Mouse (Mus musculus): ENCODE measurements around the gene Mylk. TPM values are rescaled to one million over a fixed set of nuclear protein-coding genes. Genes with fewer than 3 reads are reported as not detected.
"Not testable (repeated sequence)": the region's sequence is repeated elsewhere in the genome, so short reads cannot be mapped to it uniquely, and the experiment has no call there.

Mylk gene
- polyA plus RNA-seq, 1 experiment = 284 TPM

DNA sequence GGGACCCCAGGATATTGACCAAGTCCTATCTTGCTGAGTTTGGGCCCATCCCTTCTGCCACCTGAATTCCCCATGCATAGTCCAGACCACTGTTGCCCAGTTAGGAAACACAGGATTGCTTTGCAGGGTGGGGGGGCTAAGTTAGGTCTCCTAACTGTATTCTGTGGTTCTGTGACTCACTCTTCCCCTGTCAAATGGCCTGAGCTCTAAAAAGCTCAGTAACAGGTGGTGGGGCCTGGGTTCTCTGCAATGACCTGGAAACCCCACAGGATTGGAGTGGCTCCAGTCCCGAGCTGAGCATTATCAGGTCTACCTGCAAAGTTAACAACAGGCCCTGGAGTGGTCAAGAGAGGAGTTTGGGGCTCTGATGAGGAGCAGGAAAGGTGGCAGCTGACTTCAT is 47.5 kb downstream of the Mylk start:
- no peak for TF ChIP-seq CTCF (IDR thresholded peaks at IDR 0.05; ENCODE audit: extremely low read depth, insufficient read length, insufficient replicate concordance, low read depth, low read length)
- TF ChIP-seq POLR2A (IDR thresholded peaks at IDR 0.05; ENCODE audit: low read depth, low read length) = no peak
- H3K27me3 ChIP-seq (ENCODE audit: control insufficient read depth, insufficient read depth, low read length) = no peaks in the 10 kb centered on the region
- WGBS = 66% methylated on average over 1 of the region's 1 CpGs
- no peak overlapping the region for H3K4me3 ChIP-seq (ENCODE audit: low read depth, low read length)
- no peaks in the 10 kb centered on the region for H3K4me1 ChIP-seq (ENCODE audit: control insufficient read depth, insufficient read depth, insufficient read length, low read length)
- H3K27ac ChIP-seq (ENCODE audit: insufficient read depth, low read depth, low read length) = no peak overlapping the region
- H3K36me3 ChIP-seq (ENCODE audit: control insufficient read depth, insufficient read depth, low read length) = no peaks in the 10 kb centered on the region

DNA sequence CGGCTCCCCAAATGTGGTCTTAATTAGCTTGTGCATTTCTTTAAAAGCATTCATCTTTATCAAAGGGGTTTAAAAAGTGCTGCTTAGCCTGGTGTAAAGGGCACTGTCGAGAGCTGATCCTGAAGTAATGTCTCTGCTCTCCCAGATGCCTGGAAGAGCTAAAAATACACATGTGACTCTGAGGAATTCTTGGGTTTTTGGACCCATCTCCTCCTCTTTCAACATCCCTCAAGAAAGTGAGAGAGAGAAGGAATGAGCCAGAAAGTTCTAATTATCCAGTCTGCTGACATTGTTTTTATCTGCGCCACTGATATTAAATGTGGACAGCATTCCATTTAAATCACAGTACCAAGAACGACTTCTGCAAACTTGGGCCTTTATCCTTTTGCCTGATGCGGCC is 48.0 kb downstream of the Mylk start:
- WGBS = 85% methylated on average over 5 of the region's 5 CpGs
- Histone ChIP-seq H3K27me3 (ENCODE audit: control insufficient read depth, insufficient read depth, low read length) (no peaks in the 10 kb centered on the region), H3K4me3 (ENCODE audit: low read depth, low read length) (no peak overlapping the region), H3K4me1 (ENCODE audit: control insufficient read depth, insufficient read depth, insufficient read length, low read length) (no peaks in the 10 kb centered on the region), H3K27ac (ENCODE audit: insufficient read depth, low read depth, low read length) (no peak overlapping the region), H3K36me3 (ENCODE audit: control insufficient read depth, insufficient read depth, low read length) (no peaks in the 10 kb centered on the region)
- TF ChIP-seq POLR2A (IDR thresholded peaks at IDR 0.05; ENCODE audit: low read depth, low read length) (no peak), CTCF (IDR thresholded peaks at IDR 0.05; ENCODE audit: extremely low read depth, insufficient read length, insufficient replicate concordance, low read depth, low read length) (no peak)

DNA sequence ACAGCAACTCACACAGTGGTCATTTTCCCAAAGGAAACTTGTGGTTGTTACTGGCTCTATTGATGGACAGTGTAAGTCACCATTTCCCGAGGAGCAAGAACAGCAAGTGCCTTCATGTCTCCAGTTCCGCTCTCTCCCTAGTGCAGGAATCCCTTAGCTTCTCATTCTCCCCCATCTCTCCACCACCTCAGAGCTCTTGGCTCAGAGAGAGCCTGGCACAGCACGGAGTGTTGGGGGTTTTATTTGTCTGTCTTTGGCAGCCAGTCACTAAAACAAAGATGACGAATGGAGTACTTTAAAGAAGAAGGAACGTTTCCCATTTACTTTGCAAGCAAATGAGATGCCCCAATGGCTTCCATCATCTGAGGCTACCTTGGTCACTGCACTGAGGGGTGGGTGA is 56.2 kb downstream of the Mylk start:
- Histone ChIP-seq H3K4me1 (ENCODE audit: control insufficient read depth, insufficient read depth, insufficient read length, low read length) (no peaks in the 10 kb centered on the region), H3K27me3 (ENCODE audit: control insufficient read depth, insufficient read depth, low read length) (no peaks in the 10 kb centered on the region), H3K4me3 (ENCODE audit: low read depth, low read length) (no peak overlapping the region), H3K36me3 (ENCODE audit: control insufficient read depth, insufficient read depth, low read length) (no peaks in the 10 kb centered on the region), H3K27ac (ENCODE audit: insufficient read depth, low read depth, low read length) (no peak overlapping the region)
- TF ChIP-seq CTCF (IDR thresholded peaks at IDR 0.05; ENCODE audit: extremely low read depth, insufficient read length, insufficient replicate concordance, low read depth, low read length) (no peak), POLR2A (IDR thresholded peaks at IDR 0.05; ENCODE audit: low read depth, low read length) (no peak)
- WGBS = 89% methylated on average over 5 of the region's 5 CpGs

DNA sequence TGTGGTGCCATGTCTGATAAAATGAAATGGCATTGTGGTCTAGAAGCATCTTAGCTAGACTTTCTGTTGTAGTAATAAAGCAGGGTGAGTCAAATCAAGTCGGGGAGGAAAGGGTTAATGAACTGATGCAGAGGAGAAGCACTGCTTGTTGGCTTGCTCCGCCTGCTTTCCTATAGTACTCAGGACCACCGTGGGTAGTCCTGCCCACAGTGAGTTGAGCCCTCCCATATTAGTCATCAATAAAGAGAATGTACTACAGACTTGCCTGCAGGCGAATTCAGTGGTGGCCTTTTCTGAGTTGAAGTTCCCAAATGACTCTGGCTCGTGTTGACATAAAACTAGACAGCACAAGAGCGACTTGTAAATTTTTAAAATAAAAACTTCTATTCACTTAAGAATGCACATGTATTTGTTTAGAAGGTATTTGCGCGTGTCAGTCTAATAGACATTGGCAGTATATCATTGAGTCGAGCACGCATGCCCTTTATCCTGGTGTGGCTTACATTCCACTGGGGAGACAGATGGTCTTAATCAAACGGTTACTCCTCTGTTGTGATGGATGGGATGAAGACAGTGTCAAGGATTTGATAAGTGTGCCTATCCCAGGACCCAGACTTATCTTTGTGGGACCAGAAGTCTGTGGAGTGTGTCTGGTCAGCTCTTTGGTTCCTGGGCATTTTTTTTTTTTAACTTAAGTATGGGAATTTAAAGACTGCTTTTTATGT is 59.4 kb downstream of the Mylk start:
- Histone ChIP-seq H3K27me3 (ENCODE audit: control insufficient read depth, insufficient read depth, low read length) (no peaks in the 10 kb centered on the region), H3K4me1 (ENCODE audit: control insufficient read depth, insufficient read depth, insufficient read length, low read length) (peaks cover 2% of the 10 kb centered on the region), H3K27ac (ENCODE audit: insufficient read depth, low read depth, low read length) (no peak overlapping the region), H3K36me3 (ENCODE audit: control insufficient read depth, insufficient read depth, low read length) (no peaks in the 10 kb centered on the region), H3K4me3 (ENCODE audit: low read depth, low read length) (no peak overlapping the region)
- TF ChIP-seq POLR2A (IDR thresholded peaks at IDR 0.05; ENCODE audit: low read depth, low read length) (no peak), CTCF (IDR thresholded peaks at IDR 0.05; ENCODE audit: extremely low read depth, insufficient read length, insufficient replicate concordance, low read depth, low read length) (no peak)
- 71% methylated on average over 11 of the region's 11 CpGs for WGBS

DNA sequence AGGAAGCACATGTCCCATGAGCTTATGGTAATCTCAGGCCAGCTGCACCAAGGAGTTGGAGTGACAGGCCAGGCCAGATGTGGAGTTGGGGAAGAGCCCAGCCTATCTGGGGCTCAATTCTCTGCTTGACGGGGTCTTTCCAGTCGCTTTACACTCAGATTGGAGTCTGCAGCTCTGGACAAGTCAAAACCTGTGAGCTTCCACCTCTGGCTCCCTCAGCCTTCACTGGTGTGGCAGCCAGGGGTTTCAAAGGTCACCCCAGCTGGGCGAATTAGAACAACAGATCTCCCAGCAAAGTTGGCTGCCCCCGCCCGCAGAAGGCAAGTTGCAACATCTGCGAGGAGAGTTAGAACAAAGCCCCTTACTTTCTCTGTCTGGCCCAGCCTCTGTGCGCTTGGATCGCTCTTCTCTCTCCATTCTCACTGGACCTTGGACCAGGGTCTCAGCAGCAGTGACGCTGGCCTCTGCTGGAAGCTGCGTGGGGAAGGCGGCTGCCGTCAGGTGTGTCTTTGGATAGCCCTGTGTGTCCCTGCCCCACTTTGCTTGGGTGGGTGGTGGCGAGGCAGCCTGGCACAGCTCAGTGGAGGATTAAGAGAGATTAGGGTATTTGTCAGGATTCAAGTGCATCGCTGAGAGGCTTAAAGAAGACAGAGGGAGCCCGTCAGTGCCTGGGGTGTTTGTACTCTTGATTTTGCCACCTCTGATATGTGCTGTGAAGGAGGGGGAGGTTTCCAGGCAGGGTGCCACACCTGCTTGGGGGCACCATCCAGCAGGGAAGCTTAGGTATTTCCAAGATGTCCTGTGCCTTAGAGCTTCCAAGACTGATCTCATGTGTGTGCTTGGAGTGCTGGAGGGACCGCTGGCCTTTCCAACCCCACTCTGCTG is 62.1 kb downstream of the Mylk start:
- Histone ChIP-seq H3K4me3 (ENCODE audit: low read depth, low read length) (no peak overlapping the region; the same call in 1 of the 2 replicates), H3K4me1 (ENCODE audit: control insufficient read depth, insufficient read depth, insufficient read length, low read length) (peaks cover 2% of the 10 kb centered on the region), H3K36me3 (ENCODE audit: control insufficient read depth, insufficient read depth, low read length) (no peaks in the 10 kb centered on the region), H3K27me3 (ENCODE audit: control insufficient read depth, insufficient read depth, low read length) (no peaks in the 10 kb centered on the region), H3K27ac (ENCODE audit: insufficient read depth, low read depth, low read length) (no peak overlapping the region)
- 26% methylated on average over 16 of the region's 16 CpGs for WGBS
- no peak for TF ChIP-seq CTCF (IDR thresholded peaks at IDR 0.05; ENCODE audit: extremely low read depth, insufficient read length, insufficient replicate concordance, low read depth, low read length)
- no peak for TF ChIP-seq POLR2A (IDR thresholded peaks at IDR 0.05; ENCODE audit: low read depth, low read length)

DNA sequence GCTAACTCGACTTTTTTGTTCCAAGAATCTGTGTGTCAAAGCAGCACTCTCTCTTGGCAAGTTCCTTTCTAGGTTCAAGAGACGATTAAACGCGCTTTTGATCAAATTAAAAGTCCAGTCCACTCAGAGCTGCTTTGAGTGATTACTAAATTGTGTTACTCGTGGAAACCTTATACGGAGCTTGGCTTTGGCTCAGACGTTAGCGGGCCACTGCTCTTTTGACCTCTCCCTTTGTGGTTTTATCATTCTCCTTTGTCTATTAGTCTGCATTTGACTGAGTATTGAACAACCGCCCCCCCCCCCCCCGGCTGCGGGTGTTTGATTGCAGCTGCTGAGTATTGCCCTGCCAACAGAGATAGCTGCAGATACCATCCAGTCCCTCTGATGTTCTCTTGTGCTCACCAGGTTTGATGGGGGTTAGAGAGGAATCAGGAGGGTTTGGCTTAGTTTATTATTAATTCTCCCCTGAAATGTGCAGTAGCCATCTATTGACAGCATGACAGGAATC is 62.8 kb downstream of the Mylk start:
- Histone ChIP-seq H3K36me3 (ENCODE audit: control insufficient read depth, insufficient read depth, low read length) (no peaks in the 10 kb centered on the region), H3K27me3 (ENCODE audit: control insufficient read depth, insufficient read depth, low read length) (no peaks in the 10 kb centered on the region), H3K4me3 (ENCODE audit: low read depth, low read length) (no peak overlapping the region), H3K4me1 (ENCODE audit: control insufficient read depth, insufficient read depth, insufficient read length, low read length) (peaks cover 2% of the 10 kb centered on the region), H3K27ac (ENCODE audit: insufficient read depth, low read depth, low read length) (no peak overlapping the region)
- whole genome bisulfite sequencing = 17% methylated on average over 11 of the region's 11 CpGs
- TF ChIP-seq CTCF (IDR thresholded peaks at IDR 0.05; ENCODE audit: extremely low read depth, insufficient read length, insufficient replicate concordance, low read depth, low read length) (no peak), POLR2A (IDR thresholded peaks at IDR 0.05; ENCODE audit: low read depth, low read length) (no peak)

DNA sequence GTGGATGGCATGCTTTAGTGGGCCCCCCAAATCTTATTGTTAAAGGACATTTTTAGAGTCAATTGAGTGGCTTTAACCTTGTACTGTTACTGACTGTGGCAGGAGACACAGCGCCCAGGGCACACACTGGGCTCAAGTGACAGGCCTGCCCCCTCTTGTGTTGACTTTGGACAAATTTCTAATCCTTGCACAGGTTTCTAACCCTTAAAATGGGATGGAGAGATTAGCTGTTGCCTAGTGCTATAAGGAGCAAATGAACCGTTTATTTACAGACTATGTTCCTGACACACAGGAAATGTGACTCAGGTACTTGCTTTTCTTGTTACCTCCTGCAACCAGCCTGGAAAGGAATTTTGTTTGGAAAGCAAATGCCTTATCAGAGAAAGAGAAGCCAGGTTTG is 67.2 kb downstream of the Mylk start:
- H3K36me3 ChIP-seq (ENCODE audit: control insufficient read depth, insufficient read depth, low read length) = no peaks in the 10 kb centered on the region
- WGBS = 46% methylated on average over 2 of the region's 2 CpGs
- peaks cover under 1% of the 10 kb centered on the region for H3K4me1 ChIP-seq (ENCODE audit: control insufficient read depth, insufficient read depth, insufficient read length, low read length)
- H3K27ac ChIP-seq (ENCODE audit: insufficient read depth, low read depth, low read length) = no peak overlapping the region
- no peaks in the 10 kb centered on the region for H3K27me3 ChIP-seq (ENCODE audit: control insufficient read depth, insufficient read depth, low read length)
- no peak overlapping the region for H3K4me3 ChIP-seq (ENCODE audit: low read depth, low read length)
- TF ChIP-seq POLR2A (IDR thresholded peaks at IDR 0.05; ENCODE audit: low read depth, low read length) = no peak

DNA sequence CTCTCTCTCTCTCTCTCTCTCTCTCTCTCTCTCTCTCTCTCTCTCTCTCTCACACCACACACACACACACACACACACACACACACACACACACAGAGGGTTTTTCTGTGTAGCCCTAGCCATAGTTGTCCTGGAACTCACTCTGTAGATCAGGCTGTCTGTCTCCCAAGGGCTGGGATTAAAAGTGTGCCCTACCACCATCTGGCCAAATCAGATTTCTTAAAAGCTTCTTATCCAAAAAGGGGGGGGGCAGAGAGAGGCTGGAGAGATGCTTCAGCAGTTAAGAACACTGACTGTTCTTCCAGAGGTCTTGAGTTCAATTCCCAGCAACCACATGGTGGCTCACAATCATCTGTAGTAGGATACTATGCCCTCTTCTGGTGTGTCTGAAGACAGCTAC is 68.2 kb downstream of the Mylk start:
- H3K4me3 ChIP-seq (ENCODE audit: low read depth, low read length); H3K4me1 ChIP-seq (ENCODE audit: control insufficient read depth, insufficient read depth, insufficient read length, low read length); H3K27me3 ChIP-seq (ENCODE audit: control insufficient read depth, insufficient read depth, low read length); H3K36me3 ChIP-seq (ENCODE audit: control insufficient read depth, insufficient read depth, low read length); H3K27ac ChIP-seq (ENCODE audit: insufficient read depth, low read depth, low read length): not testable (repeated sequence)

Measured in small intestine, adult 2 months (tissue).